Mouse (Mus musculus) MEL (cell line): ENCODE measurements around the gene Stag1.

Source experiments
- CHD2 ChIP-seq: IDR thresholded peaks from 2 replicates; pipeline ENCODE4 v1.6.1; 2011; ENCODE audit warnings: low read length, improper control_type of control experiment
- CTCF ChIP-seq, 3 experiments: IDR thresholded peaks in 2 of 3; conservative IDR thresholded peaks in 1 of 3; 2 replicates each; pipeline ENCODE4 v1.5.1; 2011 to 2012; ENCODE audit warnings: low read length in 3 of 3, low read depth in 2 of 3, mild to moderate bottlenecking in 2 of 3, improper control_type of control experiment in 1 of 3, inconsistent platforms in 1 of 3, mixed read lengths in 1 of 3, moderate library complexity in 1 of 3; ENCODE audit not compliant: control insufficient read depth in 1 of 3, insufficient read depth in 1 of 3, poor library complexity in 1 of 3, severe bottlenecking in 1 of 3
- GATA1 ChIP-seq: IDR thresholded peaks from 2 replicates; pipeline ENCODE4 v1.6.1; 2011; ENCODE audit warnings: low read depth, low read length, improper control_type of control experiment
- HCFC1 ChIP-seq: IDR thresholded peaks from 2 replicates; pipeline ENCODE4 v1.6.1; 2012; ENCODE audit warnings: low read depth, mild to moderate bottlenecking, inconsistent platforms, low read length, improper control_type of control experiment, moderate library complexity
- MAFK ChIP-seq: IDR thresholded peaks from 2 replicates; pipeline ENCODE4 v1.6.1; 2011; ENCODE audit warnings: low read depth, mild to moderate bottlenecking, low read length, improper control_type of control experiment, borderline replicate concordance
- MEF2A ChIP-seq: IDR thresholded peaks from 2 replicates; pipeline ENCODE4 v1.6.1; 2014; ENCODE audit warnings: low read depth, mild to moderate bottlenecking, inconsistent platforms, low read length, improper control_type of control experiment; ENCODE audit not compliant: poor library complexity, insufficient replicate concordance, severe bottlenecking; ENCODE audit errors: extremely low read depth
- NELFE ChIP-seq: IDR thresholded peaks from 2 replicates; pipeline ENCODE4 v1.6.1; 2011; ENCODE audit warnings: low read depth, low read length, improper control_type of control experiment
- POLR2A ChIP-seq, 2 experiments: IDR thresholded peaks; 2 replicates each; pipeline ENCODE4 v1.6.1; 2011 to 2012; ENCODE audit warnings: low read length in 2 of 2, mild to moderate bottlenecking in 2 of 2, control low read depth in 1 of 2, improper control_type of control experiment in 1 of 2, low read depth in 1 of 2, moderate library complexity in 1 of 2; ENCODE audit not compliant: control insufficient read depth in 1 of 2, insufficient read depth in 1 of 2, poor library complexity in 1 of 2
- SMC3 ChIP-seq: IDR thresholded peaks from 2 replicates; pipeline ENCODE4 v1.6.1; 2011; ENCODE audit warnings: low read depth, low read length, improper control_type of control experiment
- USF1 ChIP-seq: IDR thresholded peaks from 2 replicates; pipeline ENCODE4 v1.6.1; 2014; ENCODE audit warnings: low read depth, mild to moderate bottlenecking, inconsistent platforms, low read length, improper control_type of control experiment, moderate library complexity

DNA sequence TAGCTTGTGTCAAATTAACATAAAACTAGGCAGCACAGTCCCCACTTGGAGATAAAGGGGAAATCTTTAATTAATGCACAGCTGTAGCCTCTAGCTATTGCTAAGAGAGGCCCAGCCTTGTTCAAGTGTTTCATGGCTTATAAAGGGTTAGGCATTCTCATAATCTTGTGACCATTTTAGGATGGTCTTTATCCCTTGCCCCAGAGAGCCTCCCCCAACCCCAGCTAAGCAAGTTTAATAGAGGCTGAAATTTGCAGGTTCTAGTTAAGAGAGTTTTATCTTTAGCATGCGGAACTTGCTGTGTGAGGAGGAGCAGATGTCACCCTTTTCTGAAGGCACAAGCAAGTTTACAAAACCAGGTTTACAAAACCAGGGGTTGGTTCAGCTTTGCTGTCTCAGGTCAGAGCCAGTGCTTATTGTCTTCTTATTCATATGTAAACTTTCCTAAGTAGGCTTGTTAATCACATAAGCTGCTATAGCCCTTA lies 365.9 kb downstream of the Stag1 start:
- peak; percentile 31; the same call in 1 of the 2 replicates for TF ChIP-seq GATA1
- TF ChIP-seq CHD2, result no peak
- TF ChIP-seq MAFK, result no peak
- no peak for TF ChIP-seq CTCF (IDR thresholded peaks at IDR 0.05 in 2 of 3, conservative IDR thresholded peaks at IDR 0.05 in 1 of 3; ENCODE audit: control insufficient read depth in 1 of 3, insufficient read depth in 1 of 3, low read depth in 2 of 3, low read length in 3 of 3, poor library complexity in 1 of 3, severe bottlenecking in 1 of 3)
- no peak for TF ChIP-seq SMC3
- no peak for TF ChIP-seq POLR2A (IDR thresholded peaks at IDR 0.05; ENCODE audit: control insufficient read depth in 1 of 2, insufficient read depth in 1 of 2, low read depth in 1 of 2, low read length in 2 of 2, poor library complexity in 1 of 2)
- no peak for TF ChIP-seq HCFC1
- no peak for TF ChIP-seq USF1
- no peak for TF ChIP-seq MEF2A
- TF ChIP-seq NELFE, result no peak
